Mouse (Mus musculus) erythroid progenitor cell, adult 5-6 weeks (primary cell): ENCODE measurements around the gene Slc16a5. TPM values are rescaled to one million over a fixed set of nuclear protein-coding genes. Genes with fewer than 3 reads are reported as not detected.
"Not testable (repeated sequence)": the region's sequence is repeated elsewhere in the genome, so short reads cannot be mapped to it uniquely, and the experiment has no call there.

ENCODE experiments used
- ATAC-seq: replicated peaks from 2 replicates; pipeline ENCODE4 v1.8.0; 2016; ENCODE audit warnings: moderate number of reproducible peaks, mild to moderate bottlenecking, moderate TSS enrichment, inconsistent platforms; ENCODE audit not compliant: poor library complexity, low FRiP score, severe bottlenecking
- total RNA-seq, 2 experiments: library from RNA; stranded (forward) in 1 of 2; stranded (reverse) in 1 of 2; fragments of 150-400 nt in 1 of 2; fragments of 186-747, 209-891 nt in 1 of 2; gene quantifications; 2 replicates each; pipeline versions ENCODE4 v1.2.3 to v1.2.4; 2015 to 2017; ENCODE audit warnings: low replicate concordance in 2 of 2

Gene Slc16a5
- total RNA-seq, 2 experiments from 2014 or later: not detected

DNA sequence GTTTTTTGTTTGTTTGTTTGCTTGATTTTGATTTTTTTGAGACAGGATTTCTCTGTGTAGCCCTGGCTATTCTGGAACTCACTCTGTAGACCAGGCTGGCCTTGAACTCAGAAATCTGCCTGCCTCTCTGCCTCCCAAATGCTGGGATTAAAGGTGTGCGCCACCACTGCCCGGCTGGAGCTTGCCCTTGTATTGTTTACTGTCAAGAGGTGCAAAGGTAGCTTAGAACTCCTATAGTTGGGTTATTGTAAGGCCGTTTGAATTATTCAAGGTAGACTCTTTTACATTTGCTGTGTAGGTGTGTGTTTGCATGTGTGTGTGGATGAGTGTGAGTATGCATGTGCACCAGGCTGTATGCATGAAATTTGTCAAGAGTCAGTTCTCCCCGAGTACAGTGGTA is 14.4 kb downstream of the Slc16a5 start:
- ATAC-seq: not testable (repeated sequence)

DNA sequence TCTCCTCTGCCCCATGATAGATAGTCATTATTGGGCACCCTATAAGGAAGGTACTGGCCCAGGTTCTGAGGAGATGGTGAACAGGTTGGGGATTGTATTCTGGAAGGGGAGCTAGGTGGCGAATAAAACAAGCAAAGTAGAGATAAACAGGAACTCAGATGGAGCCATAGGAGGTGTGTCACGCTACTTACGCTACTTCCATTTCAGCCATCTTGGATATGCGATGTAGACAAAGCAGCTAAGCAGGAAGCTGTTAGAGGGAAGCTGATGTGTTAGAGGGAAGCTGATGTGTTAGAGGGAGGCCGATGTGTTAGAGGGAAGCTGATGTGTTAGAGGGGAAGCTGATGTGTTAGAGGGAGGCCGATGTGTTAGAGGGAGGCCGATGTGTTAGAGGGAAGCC is 15.1 kb downstream of the Slc16a5 start:
- not testable (repeated sequence) for ATAC-seq

DNA sequence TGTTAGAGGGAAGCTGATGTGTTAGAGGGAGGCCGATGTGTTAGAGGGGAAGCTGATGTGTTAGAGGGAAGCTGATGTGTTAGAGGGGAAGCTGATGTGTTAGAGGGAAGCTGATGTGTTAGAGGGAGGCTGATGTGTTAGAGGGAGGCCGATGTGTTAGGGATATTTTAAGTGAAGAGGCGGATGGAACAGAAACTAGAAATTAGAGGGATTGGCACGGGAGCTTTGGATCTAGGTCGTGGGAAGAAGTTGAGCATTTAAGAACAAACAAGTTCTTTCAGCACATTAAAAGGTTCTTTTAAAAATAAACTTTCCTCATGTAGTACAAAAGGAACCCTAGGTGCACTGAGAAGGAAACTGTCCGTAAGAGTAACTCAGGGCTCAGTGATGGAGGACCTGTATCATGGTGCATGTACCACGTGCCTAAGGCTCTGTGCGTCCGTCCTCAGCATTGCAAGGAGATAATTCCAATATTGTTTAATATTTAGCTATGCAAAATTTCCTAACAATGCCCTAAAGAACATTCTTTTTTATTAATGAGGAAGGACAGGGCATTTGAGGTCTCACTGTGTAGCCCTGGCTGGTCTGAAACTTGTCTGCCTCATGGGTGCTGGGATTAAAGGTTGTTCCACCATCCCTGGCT is 16.1 kb downstream of the Slc16a5 start:
- no peak for ATAC-seq

DNA sequence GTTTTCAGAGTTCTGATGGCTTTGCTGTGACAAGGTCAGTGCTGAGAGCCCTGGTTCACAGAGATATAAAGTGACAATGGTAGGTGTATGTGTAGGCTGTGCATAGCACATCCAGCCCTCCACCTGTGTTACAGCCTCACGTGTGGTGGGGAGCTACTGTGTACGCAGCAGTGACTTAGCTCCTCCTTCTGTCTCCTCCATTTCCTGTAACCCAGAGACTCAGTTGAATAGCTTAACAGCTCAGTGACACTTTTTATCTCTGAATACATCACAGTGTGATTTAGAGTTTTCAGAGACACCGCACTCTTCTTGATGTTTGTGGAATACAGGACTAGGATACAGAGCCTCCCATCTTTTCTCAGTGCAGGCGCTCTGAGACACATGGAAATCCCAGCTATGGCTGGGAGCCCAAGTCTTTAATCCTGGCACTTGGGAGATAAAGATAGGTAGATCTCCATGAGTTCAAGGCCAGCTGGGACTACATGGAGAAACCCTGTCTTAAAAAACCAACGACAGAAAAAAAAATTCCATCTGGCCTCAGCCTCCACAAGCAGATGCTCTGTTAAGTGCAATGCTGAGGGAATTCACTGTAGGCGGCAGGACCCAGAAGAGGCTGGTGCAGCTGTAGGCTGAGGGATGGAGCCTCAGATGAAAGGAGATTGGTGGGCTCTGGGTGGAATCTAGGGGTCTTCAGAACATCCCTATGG is 19.4 kb downstream of the Slc16a5 start:
- no peak for ATAC-seq

DNA sequence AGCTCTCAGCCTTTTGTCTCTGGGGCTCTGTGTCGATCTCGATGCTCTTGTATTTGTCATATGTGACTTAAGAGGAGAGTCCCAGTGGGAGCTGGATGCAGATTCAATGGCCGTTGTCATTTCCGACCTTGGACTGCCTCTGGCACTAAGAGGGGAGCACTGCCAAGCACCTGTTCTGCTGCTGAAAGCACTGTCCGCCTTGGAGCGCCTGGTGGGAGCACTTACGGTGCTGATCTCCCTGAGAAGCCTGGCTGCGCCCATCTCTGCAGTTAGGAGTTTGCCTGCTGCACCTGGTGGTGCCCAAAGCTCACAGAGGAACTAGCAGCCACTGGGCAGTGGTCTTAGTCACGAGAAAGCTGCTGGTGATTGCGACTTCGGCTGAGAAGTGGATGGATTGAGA is 21.0 kb downstream of the Slc16a5 start:
- no peak for ATAC-seq

DNA sequence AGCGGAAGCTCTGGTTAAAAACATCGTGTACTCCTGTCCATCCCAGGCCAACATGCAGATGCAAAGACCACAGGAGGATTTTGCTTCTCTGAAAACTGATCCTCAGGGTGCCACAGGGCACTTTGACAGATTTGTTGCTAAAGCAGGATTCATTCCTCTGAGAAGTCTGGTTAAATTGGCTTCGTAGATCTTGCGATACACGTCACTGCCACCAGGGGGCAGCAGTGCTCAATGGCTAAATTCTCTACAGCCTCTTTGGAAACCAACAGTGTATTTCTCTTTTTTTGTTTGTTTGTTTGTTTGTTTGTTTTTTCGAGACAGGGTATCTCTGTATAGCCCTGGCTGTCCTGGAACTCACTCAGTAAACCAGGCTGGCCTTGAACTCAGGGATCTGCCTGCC is 21.5 kb downstream of the Slc16a5 start:
- peak; percentile 78 for ATAC-seq

DNA sequence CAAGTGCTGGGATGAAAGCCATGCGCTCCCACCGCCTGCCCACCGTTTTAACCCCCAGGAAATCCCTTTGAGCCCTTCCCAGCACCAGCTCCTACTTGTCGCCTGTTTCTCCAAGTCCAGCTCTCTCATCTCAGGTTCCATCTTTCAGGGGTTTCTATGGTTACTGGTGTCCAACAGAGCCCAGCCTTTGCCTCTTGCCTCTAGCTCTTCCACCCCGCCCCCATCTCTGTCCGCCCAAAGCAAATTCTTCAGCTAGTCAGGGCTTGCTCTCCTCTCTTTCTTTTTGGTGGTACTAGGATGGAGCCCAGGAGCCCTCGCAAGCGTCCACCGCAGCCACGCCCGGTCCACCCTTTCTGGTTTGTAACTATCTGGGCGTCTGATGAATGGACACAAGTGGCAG is 22.9 kb downstream of the Slc16a5 start:
- ATAC-seq: no peak

DNA sequence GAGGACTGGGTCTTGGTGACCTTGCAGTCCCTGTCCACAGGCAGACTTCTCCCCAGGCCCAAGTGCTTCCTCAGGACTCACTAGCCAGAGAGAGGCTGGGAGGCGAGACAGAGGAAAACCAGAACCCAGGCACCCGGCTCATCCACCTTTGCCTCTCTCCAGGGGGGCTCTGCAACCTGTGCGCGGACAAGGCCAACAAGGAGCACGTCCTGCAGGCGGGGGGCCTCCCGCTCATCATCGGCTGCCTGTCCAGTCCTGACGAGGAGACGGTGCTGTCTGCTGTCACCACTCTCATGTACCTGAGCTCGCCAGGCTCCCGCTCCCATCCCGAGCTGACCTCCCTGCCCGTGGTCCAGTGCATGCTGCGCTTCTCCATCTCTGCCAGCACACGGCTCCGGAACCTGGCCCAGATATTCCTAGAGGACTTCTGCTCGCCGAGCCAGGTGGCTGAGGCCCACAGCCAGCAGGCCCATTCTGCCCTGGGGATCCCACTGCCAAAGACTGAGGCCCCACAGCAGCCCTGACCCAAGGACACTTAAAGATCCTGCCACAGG is 26.4 kb downstream of the Slc16a5 start:
- ATAC-seq: no peak

DNA sequence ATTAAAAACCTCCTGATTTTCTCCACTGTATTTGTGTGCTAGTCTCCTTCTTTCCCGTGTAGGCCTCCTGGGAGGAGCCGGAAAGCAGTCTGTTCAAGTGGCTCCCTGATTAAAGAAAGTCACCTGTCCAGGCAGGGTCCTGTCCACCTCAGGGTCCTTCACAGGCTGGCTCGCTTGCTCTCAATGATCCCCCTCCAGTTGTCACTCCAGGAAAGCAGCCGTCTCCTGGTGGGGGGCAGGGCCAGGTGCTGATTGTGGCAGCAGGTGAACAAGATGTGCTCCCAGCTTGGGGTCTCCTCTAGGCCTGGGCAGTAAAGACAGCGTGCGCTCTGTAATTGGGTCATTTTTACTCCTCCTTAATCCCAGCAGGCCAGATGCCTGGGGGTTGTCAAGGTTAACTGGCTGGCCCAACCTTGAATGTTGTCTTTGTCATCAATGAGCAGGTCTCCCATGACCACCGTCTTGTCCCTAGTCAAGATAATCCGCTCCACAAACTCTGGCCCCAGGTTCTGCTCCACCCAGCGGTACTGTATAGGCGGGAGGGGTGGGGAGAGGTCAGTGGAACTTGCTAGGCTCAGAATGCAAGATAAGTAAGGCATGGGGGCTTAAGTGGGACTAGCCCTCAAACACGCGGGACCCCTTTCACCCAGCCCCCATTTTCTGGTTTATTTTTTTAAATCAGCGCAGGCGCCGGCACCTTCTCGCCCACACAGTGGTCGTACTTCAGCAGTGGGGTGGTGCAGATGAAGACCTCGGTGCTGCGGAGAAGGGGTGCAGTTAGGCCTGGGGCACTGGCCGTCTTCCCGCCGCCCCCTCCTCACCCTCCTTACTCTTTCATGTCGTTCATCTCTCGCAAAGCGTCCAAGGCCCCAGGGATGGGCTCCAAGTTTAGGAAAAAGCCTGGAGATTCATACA is 28.4 kb downstream of the Slc16a5 start:
- 0 out of 2 replicates have a peak, but pooled peaks have one; percentile 3 for ATAC-seq

DNA sequence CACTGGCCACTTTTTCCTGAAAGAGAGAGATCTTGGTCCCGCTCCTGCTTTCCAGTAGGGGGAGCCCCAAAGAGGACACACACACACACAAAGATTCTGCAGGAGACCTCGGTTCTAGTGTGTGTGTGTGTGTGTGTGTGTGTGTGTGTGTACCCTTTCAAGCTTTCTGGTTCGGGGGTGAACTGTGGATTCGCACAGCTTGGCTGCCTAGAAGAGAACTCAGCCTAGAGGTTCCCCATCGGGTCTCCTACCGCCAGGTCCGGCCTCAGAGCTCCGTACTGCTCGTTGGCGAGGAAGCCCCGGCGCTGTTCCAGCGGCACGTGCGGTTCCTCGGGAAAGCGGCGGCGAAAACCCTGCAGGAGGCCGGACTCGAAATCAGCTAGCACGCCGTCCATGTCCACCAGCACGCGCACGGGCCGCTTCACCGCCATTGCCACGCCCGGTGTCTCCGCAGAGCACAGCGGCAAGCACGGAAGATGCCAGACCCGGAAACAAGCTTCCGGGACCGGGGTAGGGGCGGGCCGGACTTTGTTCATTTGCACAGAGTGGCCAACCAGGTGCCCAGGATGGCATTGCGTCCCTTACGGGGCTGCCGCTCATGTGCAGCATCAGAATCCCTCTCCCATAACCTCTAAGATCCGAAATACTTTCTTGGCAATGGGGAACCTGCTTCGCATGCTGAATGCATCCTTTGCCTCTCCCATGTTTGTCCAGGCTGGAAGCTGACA is 29.2 kb downstream of the Slc16a5 start, which contains the start of gene Nt5c:
Gene Nt5c (minus strand): TSS at position 507 of the 728 bp plus-strand sequence.
- peak; percentile 90 for ATAC-seq

DNA sequence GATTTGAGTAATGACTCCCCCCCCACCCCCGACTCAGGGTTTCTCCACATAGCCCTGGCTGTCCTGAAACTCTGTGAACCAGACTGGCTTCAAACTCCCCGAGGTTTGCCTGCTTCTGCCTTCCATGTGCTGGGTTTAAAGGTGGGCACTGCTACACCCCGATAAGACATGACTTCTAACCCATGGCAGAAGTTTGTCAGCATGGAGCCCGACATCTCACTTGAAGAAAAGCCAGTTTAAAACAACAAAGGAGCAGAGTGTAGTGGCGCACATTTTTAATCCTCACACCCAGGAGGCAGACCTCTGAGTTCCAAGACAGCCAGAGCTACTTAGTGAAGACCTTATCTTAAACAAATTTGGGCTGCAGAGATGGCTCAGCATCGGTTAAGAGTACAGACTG is 30.1 kb downstream of the Slc16a5 start:
- ATAC-seq: no peak

DNA sequence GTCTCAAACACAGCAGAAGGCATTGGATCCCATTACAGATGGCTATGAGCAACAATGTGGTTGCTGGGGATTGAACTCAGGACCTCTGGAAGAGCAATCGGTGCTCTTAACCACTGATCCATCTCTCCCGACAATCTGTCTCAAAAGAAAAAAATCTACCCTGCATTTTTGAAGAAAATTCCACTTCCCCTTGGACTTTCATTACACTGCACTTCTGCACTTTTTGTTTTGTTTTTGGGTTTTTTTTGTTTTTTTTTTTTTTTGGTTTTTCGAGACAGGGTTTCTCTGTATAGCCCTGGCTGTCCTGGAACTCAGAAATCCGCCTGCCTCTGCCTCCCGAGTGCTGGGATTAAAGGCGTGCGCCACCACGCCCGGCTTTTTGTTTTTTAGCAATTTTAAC is 34.3 kb downstream of the Slc16a5 start:
- not testable (repeated sequence) for ATAC-seq

DNA sequence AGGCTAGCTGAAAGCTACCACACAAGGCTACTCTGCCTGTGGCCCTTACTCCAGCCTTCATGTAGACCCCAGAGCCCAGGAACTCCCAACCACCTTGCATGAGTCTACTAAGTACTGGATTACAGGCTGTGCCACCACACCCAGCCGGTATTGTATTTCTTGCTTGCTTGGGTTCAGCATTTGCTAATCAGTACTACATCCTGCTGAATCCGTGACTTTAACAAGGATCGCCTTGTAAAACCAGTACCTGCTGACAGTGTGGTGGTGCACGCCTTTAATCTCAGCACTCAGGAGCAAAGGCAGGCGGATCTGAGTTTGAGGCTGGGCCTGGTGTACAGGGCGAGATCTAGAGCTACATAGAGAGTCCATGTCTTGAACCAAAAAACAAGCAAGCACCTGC is 40.4 kb downstream of the Slc16a5 start:
- ATAC-seq: no peak

DNA sequence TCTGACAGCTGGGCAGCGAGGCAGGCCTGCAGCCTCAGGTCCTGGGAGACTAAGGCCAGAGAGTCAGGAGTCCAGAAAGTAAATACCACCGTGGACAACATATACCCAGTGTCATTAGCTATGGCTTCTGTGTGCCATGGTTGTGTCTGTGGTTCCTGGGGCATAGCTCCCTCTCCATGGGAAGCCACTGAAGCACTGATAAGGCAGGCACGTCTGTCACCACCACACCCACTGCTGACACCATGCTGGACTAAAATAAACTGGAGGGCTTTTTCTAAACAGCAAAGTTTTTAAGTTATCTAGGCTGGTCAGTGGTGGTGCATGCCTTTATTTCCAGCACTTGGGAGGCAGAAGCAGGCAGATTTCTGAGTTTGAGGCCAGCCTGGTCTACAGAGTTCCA is 44.3 kb downstream of the Slc16a5 start:
- ATAC-seq: peak; percentile 81

DNA sequence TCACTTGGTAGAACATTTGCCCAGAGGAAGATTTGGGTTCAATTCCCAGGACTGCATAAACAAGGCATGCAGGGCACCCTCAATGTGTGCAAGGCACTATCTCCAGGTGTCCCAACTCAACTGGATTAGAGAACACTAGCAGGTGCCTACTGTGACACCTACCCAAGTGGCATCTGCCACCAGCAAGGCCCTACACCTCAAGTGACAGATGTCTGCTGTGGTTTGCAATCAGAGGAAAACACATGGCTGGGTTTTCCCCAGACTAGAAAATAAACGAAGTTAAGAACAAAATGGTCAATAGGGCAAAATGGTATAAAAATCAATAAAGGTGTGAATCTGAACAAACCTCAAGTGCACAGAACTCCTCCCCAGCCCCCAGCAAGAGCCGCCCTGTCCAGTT is 45.8 kb downstream of the Slc16a5 start:
- no peak for ATAC-seq

DNA sequence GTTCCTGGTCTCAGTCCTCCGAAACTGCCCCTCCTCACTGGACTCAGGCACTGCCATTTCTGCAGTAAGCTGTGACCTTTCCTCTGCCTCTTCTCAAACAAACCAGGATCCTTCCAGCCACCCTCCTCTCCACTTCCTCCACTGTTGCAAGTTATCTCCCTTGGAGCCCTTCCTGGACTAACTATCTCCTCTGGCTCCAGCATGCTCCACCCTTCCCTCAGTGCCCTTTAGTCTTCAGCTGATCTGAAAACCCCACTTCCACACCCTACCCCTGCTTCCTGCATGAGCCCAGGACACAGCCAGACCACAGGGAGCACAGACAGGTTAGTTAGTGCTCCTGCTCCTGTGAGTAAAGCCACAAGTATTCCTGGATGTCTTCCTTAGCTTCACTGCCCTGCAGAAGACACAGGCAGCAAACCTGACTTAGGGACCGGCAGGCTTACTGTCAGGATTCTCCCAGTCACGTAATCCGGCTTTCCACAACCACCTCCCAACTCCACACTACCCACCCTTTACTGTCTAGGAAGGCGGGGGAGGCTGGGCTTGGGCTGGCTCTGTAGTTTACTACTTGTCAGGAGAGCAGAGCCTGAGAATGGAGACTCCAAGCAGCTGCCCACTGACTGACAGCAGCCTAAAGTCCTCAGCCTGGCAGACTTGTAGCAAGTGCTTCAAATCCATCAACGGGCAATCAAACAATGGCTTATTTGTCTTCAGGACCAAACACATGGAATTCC is 47.7 kb downstream of the Slc16a5 start:
- peak; percentile 35 for ATAC-seq

DNA sequence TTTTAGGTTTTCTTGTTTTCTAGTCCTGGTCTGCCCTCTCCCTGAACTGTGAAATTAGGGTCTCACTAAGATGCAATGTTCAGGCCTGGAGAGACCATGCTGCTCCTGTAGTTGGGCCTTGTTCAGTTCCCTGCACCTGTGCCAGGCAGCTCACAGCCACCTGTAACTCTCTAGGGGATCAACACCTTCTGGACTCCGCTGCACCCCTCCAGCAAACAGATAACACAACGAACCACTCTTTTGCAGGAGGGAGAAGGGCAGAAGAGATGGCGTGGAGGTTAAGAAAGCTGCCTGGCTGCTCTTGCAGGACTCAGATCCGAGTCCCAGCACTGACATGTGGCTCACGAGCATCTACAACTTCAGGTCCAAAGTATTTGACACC is 48.2 kb downstream of the Slc16a5 start:
- no peak for ATAC-seq

DNA sequence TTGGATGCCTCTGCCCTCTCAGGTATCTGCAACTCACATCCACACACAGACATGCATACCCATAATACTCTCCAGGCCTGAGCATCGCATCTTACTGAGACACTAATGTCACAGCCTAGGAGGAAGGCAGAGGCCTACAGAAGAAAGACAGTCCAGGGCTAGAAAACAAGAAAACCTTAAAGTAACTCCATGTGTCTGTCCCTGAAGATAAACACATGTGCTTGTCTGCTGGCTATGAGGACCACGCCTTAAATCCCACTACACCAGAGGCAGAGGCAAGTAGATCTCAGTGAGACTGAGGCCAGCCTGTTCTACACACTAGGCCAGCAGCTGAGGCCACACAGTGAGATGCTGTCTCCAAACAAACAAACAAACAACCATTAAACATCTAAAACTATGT is 48.8 kb downstream of the Slc16a5 start:
- ATAC-seq: peak; percentile 64

DNA sequence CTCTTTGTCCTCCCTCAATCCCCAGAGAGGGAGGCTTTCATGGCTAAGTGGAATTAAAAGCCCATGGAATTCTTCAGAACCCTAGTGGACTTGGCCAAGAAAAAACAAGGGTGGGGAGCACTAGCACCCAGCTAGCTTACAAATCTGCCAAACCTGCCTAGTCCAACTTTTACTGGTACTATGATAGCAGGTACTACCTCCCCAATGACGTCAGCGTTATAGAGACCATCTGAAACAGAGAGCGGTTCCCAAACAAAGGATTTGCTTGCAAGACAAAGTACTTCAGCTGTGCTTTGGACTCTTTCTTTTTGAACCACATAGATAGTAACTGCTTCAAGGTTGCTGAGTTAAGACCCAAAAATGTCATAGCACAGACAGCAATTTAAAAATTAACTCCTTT is 49.7 kb downstream of the Slc16a5 start:
- no peak for ATAC-seq
